Mouse (Mus musculus): ENCODE data around the gene Isg20l2.

DNA sequence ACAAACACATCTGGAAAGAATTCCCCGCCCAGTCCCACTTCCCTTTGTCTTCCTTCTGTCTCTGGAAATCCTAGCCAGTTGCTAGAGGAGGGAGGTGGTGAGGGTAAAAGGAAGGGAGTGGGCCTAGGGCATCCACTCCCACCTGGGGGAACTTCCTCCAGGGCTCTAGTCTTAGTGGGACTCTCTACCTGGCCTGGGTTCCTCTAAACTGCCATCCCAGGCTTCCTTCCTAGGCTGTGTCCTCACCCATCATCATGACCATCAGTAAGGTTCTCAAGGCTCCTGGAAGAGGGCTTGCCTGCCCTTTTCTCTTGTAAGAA lies 16.4 kb downstream of the Isg20l2 start:
- TF ChIP-seq POLR2A (IDR thresholded peaks at IDR 0.05; ENCODE audit: borderline replicate concordance, extremely low read depth, low read depth, low read length) (no peak), CTCF (IDR thresholded peaks at IDR 0.05; ENCODE audit: insufficient read depth, low read length) (no peak)

Measured in lung, adult 2 months (tissue).